Mouse (Mus musculus): ENCODE measurements at regions not wholly inside any gene's neighbourhood (a gene's known extent, or its start where the extent isn't known, plus 50 kb on each side); places are given as distances from the start of the nearest gene placed in this dataset.

GRCm38 (mm10) chr10:96486724-96487123 lies 130.1 kb upstream of the Btg1 start:
- no peak for TF ChIP-seq CTCF (IDR thresholded peaks at IDR 0.05; ENCODE audit: low read depth)
- TF ChIP-seq EP300 (optimal IDR thresholded peaks at IDR 0.05) = no peak

Measured in stomach, postnatal 0 days (tissue).